Mouse (Mus musculus): ENCODE measurements at regions not wholly inside any gene's neighbourhood (a gene's known extent, or its start where the extent isn't known, plus 50 kb on each side); places are given as distances from the start of the nearest gene placed in this dataset.

GRCm38 (mm10) chr12:109398473-109398872 is 54.1 kb upstream of the Dlk1 start:
- no peak for TF ChIP-seq POLR2A (IDR thresholded peaks at IDR 0.05; ENCODE audit: borderline replicate concordance, control insufficient read depth, low read depth, low read length)
- no peak for TF ChIP-seq CTCF (IDR thresholded peaks at IDR 0.05; ENCODE audit: control insufficient read depth, insufficient read depth, low read length)
